Mouse (Mus musculus): ENCODE data around the gene Maged1. TPM values are rescaled to one million over a fixed set of nuclear protein-coding genes. Genes with fewer than 3 reads are reported as not detected.

The Maged1 gene
- total RNA-seq (2021): 100 to 1,000 TPM; 519 to 525 TPM
- long read RNA-seq, transcript Maged1-201 (13 exons, 2,821 nt): major isoform, 464 of 653 reads
- long read RNA-seq, transcript Maged1-207 (12 exons, 2,884 nt): minor isoform, 37 of 653 reads
- long read RNA-seq, partial matches to known transcripts: 136 of 653 reads
- long read RNA-seq, other reads (novel, unspliced or antisense): 16 of 653 reads

DNA sequence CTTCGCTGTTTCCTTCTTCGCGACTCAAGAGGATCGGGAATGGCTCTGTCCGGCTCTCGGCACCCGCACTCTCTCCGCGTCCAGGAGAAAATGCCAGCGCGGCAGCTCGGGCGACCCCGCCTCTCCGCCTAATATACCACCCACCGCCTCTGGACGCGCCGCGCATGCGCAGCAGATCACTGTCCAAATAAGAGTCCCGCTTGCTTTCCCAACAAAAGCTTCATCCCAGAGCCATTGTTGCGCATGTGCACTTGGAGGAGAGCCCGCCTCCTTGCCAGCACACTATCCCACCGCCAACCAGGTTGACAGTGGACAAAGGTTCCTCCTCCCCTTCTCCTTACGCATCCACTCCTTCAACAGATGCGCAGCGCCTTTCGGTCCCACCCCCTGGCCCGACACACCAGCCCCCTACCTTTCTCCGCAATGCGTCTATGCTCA lies at the start of gene Maged1:
TSS of gene Maged1 (minus strand) at position 226 of the 438 bp plus-strand sequence.
- peak; percentile 84 to 89 for DNase-seq (ENCODE audit: low spot score in 2 of 2)

DNA sequence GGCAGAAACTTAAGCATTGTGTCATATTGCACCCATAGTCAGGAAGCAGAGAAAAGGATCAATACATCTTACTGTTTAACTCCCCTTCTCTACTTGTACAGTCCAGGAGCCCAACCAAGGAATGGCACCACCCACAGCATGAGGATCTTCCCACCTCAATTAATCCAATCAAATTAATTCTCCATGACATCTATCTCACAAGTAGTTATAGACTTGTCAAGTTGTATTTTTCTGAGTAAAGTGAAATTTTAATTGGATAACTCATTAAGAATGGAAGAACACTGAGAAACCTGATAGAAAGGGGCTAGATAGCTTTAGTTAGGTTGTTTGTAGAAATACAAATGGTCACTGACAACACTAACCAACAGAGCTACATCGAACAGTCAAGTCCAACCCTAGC lies 38.3 kb upstream of the Maged1 start:
- no peak for DNase-seq (ENCODE audit: low spot score in 2 of 2)

DNA sequence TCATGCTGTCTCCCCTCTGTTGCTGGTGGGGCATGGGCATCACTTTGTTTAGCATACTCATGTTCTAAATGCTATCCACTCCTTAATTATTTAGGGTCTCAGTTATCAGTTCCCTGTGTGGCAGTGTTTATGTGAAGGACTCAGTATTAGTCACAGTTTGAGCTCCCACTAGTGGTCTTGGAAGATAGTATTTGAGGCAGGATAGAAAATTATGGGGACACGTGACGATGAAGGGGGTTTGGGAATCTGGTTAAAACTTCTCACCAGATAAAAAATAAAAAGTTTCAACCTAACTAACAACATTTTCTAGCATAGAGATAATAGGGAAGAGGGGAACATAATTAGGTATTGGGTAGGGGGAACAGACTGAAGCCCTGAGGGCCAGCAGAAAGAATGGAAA lies 22.8 kb upstream of the Maged1 start:
- no peak for DNase-seq (ENCODE audit: low spot score in 2 of 2)

DNA sequence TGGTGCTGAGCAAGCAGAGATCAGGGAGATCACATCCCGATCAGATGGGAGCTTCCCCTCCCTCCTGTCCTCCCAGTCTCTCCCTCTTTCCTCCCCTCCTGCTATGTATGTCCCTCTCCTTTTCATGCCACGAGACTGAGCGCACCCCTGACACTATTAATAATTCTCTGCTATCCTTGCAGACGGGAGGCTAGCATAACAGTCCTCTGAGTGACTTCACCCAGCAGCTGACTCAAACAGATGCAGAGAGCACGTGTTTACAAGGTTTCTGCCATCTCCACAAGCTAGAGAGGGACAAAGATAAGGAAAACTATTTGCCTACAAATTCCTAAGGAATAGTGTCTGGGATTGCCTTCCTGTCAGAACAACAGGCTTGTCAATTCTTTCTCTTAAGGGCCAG lies 20.4 kb upstream of the Maged1 start:
- DNase-seq (ENCODE audit: low spot score in 2 of 2): no peak

DNA sequence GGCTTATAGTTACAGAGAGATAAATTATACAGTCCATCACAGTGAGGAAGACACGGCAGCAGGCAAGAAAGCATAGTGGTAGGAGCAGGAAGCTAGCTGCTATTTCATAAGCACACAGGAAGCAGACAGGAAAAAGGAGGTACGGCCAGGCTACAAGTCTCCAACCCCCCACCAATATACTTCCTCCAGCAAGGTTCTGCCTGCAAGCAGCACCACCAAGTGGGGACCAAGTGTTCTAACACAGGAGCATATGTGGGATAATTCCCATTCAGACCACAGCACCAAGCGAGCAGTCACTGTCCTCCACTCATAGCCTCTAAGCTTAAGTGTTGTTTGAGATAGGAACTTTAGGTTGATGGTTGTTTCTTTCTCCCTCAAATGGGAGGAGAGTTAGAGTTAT lies 6.3 kb upstream of the Maged1 start:
- DNase-seq (ENCODE audit: low spot score in 2 of 2): no peak

- DNase-seq (ENCODE audit: low spot score in 2 of 2): no peak
Measured at GRCm38 (mm10) chrX:94545941-94546340, 4.0 kb upstream of the Maged1 start.

DNA sequence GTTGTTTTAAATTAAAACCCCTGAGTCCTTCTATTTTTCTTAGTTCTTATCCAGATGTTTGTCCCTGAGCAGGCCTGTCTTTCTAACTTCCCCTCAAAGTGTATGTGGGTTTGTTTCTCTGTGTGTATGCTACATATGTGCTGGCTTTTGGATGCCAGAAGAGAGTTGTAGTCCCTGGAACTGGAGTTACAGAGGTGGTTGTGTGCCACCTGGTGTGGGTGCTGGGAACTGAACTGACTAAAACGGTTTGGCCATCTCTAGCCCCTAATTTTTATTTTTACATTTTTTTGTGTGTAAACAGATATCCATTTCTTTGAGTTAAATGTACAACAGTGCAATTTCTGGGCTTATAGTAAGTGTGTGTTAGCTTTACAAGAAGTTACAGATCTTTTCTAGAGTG lies 3.0 kb upstream of the Maged1 start:
- DNase-seq (ENCODE audit: low spot score in 2 of 2): peak; percentile 17 to 29

GRCm38 (mm10) chrX:94542536-94542935 lies 593 bp upstream of the Maged1 start:
- DNase-seq (ENCODE audit: low spot score in 2 of 2): peak; percentile 8 to 21

DNA sequence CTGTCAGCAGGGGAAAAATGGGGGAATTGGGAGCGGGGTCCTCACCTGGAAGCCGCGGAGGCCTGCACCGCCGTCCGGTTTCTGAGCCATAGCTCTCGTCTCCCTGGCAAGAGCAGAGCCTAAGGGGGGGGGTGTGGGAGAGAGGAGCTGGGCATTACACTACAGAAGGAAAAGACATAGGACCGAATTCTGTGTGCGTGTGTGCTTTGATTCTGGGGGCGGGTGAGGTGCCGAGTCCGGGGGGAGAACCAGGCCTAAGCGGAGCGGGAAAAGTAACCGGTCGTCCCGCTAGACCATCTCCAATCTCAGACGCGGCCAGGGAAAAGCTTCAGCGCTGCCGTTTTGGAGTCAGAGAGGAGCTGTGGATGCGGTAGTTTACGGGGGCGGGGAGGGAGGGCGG lies 737 bp downstream of the Maged1 start:
- peak in 1 of 2 experiments; percentile 22 for DNase-seq (ENCODE audit: low spot score in 2 of 2)

DNA sequence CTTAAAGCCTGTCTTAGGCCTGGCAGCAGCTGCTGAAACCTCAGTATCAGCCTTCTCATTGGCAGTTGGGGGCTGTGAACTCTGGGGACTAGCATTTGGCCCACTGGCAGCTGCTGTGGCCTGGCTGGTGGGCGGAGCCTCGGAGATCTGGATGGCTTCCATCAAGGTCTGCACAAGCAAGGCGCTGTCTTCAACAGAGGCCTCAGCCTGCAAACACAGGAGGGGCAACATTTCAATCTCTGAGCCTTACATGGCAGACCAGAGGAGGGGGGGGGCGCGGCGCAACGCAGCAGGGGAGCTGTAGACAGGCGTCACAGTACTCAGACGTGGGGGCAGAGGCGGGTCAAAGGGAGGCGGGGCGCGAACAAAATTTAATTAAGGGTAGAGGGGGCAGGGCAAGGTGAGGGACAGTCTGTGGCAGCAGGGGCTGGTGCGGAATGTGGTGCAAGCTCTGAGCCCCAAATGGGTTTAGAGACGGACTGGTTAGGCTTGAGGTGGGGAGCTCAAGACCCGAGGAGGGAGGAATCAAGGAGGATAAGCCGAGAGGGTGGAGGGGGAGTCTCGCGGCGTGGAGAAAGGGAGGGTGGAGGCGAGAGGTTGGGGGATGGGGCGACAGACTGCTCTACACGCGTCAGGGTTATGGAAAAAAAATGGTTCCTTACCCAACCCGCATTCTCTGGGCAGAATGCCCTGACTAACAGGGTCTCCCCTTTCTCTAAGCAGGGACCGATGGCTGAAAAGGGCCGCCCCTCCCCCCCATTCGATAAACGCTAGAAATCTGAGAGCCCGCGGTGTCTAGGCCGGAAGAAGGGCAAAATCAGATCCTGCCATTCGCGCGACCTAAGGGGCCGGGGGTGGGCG lies 1.4 kb downstream of the Maged1 start:
- DNase-seq (ENCODE audit: low spot score in 2 of 2): peak; percentile 73 to 79

DNA sequence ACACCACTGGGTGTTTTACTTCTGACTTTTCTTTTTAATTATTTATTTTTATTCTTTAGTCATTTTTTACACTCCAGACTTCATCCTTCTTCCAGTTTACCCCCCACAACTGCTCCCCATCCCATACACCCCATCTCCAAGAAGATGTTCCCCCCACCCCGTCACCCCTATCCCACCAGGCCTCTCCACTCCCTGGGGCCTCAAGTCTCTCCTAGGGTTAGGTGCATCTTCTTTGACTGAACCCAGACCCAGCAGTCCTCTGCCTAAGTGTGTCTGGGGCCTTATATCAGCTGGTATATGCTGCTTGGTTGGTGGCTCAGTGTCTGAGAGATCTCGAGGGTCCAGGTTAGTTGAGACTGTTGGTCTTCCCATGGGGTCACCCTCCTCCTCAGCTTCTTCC lies 7.6 kb downstream of the Maged1 start:
- no peak for DNase-seq (ENCODE audit: low spot score in 2 of 2)

DNA sequence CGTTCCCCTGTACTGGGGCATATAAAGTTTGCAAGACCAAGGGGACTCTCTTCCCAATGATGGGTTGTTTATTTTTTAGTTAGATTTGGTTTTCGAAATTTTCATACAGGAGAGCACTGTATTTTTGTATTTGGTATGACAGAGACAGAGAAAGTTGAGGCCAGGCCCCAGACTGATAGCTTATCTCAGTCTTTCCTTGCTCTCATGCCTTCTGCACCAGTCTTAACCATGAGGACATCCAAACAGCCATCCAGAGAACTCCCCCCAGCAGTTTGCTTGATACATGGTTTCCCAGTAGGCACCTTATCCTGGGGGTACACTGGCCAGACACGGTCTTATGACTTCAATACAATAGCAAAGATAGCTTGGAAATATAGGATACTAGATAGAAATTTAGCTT lies 11.6 kb downstream of the Maged1 start:
- no peak for DNase-seq (ENCODE audit: low spot score in 2 of 2)

- no peak for DNase-seq (ENCODE audit: low spot score in 2 of 2)
Measured at GRCm38 (mm10) chrX:94522166-94522565, 19.8 kb downstream of the Maged1 start.

DNA sequence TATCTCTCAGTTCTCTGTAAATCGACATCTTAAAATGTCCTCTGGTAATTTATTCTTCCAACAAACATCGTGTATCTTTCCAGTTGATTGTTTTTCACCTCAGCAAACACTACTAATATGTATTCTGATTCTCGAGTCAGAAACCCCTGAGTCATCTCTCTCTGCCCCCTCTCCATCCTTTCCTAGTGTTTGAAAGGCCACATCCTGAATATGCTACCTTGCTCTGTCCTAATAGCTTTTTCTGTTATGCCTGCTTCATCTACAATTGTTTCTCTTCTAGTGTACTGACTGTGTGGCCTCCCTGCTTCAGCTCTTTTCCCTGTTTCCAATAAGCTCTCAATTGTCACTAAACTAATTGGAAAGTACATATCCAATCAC lies 33.5 kb downstream of the Maged1 start:
- DNase-seq (ENCODE audit: low spot score in 2 of 2): no peak

DNA sequence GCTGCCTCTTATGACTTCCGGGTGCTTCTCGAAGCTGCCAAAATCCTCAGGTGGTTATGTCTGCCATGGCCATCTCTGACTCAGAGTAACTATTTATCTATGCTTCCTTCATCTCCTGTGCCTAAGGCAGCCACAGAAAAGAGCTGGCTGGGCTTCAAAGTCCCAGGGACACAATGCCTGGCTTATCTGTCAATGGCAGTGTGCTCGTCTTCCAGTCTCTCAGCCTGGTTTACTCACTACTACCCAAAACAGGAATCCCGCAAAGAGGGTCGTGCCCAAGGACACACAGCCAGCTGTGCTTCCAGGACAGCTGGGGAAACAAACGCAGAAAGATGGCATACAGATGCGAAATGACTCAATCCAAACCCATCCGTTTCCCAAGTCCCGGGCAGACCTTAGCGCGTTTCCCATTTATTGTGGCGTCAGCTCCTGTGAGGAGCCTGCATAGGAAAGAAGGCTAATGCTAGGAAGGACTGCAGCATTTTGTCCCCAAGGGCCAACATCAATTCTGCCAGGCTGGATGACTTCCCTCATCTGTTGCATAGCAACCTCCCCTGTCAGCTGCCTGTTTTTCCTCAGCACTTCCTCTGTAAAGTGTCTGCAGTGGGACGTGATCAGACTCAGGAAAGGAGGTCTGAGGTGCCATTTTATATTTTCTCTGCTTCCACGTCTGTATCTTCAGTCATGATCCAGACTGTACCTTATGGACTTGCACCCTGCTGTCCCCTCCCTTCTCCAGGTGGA lies 34.1 kb downstream of the Maged1 start:
- peak; percentile 4 to 13 for DNase-seq (ENCODE audit: low spot score in 2 of 2)

GRCm38 (mm10) chrX:94486001-94486792 lies 55.7 kb downstream of the Maged1 start:
- no peak for DNase-seq (ENCODE audit: low spot score in 2 of 2)

Other genes with a start within 250 kb of the Maged1 start
- under 1 TPM; 0.13 to 0.23 TPM for gene Fam90a1b, start 175.4 kb downstream of the Maged1 start, total RNA-seq (2021)
- gene Apoo, start 175.0 kb downstream of the Maged1 start, total RNA-seq (2021): 10 to 100 TPM; 56.2 to 75.8 TPM
- gene Gspt2, start 93.9 kb upstream of the Maged1 start, total RNA-seq (2021): 10 to 100 TPM; 34.7 to 38.1 TPM
- 10 to 100 TPM; 13.6 to 14.8 TPM for gene Zxdb, start 182.4 kb upstream of the Maged1 start, total RNA-seq (2021)